Mouse (Mus musculus): Measurements from ENCODE around the gene Klf4. TPM values are rescaled to one million over a fixed set of nuclear protein-coding genes. Genes with fewer than 3 reads are reported as not detected.

Gene Klf4
- 12.3 and 12.6 TPM in 2 replicates for polyA plus RNA-seq (2015; fragmentation: Nextera tagmentation; extraction: Ambion mirVana)

GRCm38 (mm10) chr4:55532407-55533195 is at the start of gene Klf4:
Gene Klf4 (minus strand): TSS chr4:55532466.
- ATAC-seq (ENCODE audit: low FRiP score, low read depth) = peak; percentile 88
- H3K4me2 ChIP-seq (replicated peaks) = peak within 1 kb of the TSS; percentile 93
- peaks cover 28% of the 10 kb centered on the region for H3K27me3 ChIP-seq
- peaks cover 35% of the 10 kb centered on the region for H3K4me1 ChIP-seq
- under 1% methylated on average over 54 of the region's 99 CpGs for WGBS
- H3K9ac ChIP-seq = peak within 1 kb of the TSS; percentile 82
- H3K9me3 ChIP-seq = no peaks in the 10 kb centered on the region
- peak within 1 kb of the TSS; percentile 94 for H3K27ac ChIP-seq
- H3K4me3 ChIP-seq = peak within 1 kb of the TSS; percentile 71
- H3K36me3 ChIP-seq = peaks cover 4% of the 10 kb centered on the region; the same call in 1 of the 2 replicates

GRCm38 (mm10) chr4:55571432-55571831 is 39.2 kb upstream of the Klf4 start:
- Histone ChIP-seq H3K9ac (no peak overlapping the region), H3K36me3 (no peaks in the 10 kb centered on the region), H3K4me1 (no peaks in the 10 kb centered on the region), H3K27ac (no peak overlapping the region), H3K4me3 (no peak overlapping the region), H3K4me2 (replicated peaks) (no peak overlapping the region), H3K9me3 (no peaks in the 10 kb centered on the region), H3K27me3 (no peaks in the 10 kb centered on the region)
- WGBS = 76% methylated on average over 2 of the region's 2 CpGs
- ATAC-seq (ENCODE audit: low FRiP score, low read depth) = no peak

- ATAC-seq (ENCODE audit: low FRiP score, low read depth) = no peak
- Histone ChIP-seq H3K27ac (no peak overlapping the region), H3K27me3 (no peaks in the 10 kb centered on the region), H3K4me3 (no peak overlapping the region), H3K9me3 (no peaks in the 10 kb centered on the region), H3K9ac (no peak overlapping the region), H3K36me3 (no peaks in the 10 kb centered on the region), H3K4me1 (peaks cover 6% of the 10 kb centered on the region; the same call in 1 of the 2 replicates), H3K4me2 (replicated peaks) (no peak overlapping the region)
- WGBS = 82% methylated on average over 9 of the region's 9 CpGs
Observed at GRCm38 (mm10) chr4:55567986-55568385, 35.7 kb upstream of the Klf4 start.

GRCm38 (mm10) chr4:55567575-55567974 is 35.3 kb upstream of the Klf4 start:
- no peak overlapping the region for H3K4me3 ChIP-seq
- H3K9me3 ChIP-seq = no peaks in the 10 kb centered on the region
- H3K4me2 ChIP-seq (replicated peaks) = no peak overlapping the region
- H3K36me3 ChIP-seq = no peaks in the 10 kb centered on the region
- H3K27me3 ChIP-seq = no peaks in the 10 kb centered on the region
- no peak for ATAC-seq (ENCODE audit: low FRiP score, low read depth)
- H3K27ac ChIP-seq = no peak overlapping the region
- WGBS = 75% methylated on average over 5 of the region's 5 CpGs
- no peak overlapping the region for H3K9ac ChIP-seq
- H3K4me1 ChIP-seq = peaks cover 6% of the 10 kb centered on the region; the same call in 1 of the 2 replicates

- no peak overlapping the region for H3K27ac ChIP-seq
- WGBS = 62% methylated on average over 2 of the region's 2 CpGs
- H3K4me2 ChIP-seq (replicated peaks) = no peak overlapping the region
- H3K9me3 ChIP-seq = no peaks in the 10 kb centered on the region
- peaks cover 6% of the 10 kb centered on the region; the same call in 1 of the 2 replicates for H3K4me1 ChIP-seq
- no peak overlapping the region for H3K4me3 ChIP-seq
- H3K27me3 ChIP-seq = no peaks in the 10 kb centered on the region
- H3K9ac ChIP-seq = no peak overlapping the region
- no peak for ATAC-seq (ENCODE audit: low FRiP score, low read depth)
- no peaks in the 10 kb centered on the region for H3K36me3 ChIP-seq
Observed at GRCm38 (mm10) chr4:55564317-55564716, 32.1 kb upstream of the Klf4 start.

GRCm38 (mm10) chr4:55563050-55563449 is 30.8 kb upstream of the Klf4 start:
- Histone ChIP-seq H3K9me3 (no peaks in the 10 kb centered on the region), H3K27ac (no peak overlapping the region), H3K4me3 (no peak overlapping the region), H3K4me2 (replicated peaks) (no peak overlapping the region; the same call in 1 of the 2 replicates), H3K9ac (no peak overlapping the region), H3K4me1 (peaks cover 6% of the 10 kb centered on the region; the same call in 1 of the 2 replicates), H3K27me3 (no peaks in the 10 kb centered on the region), H3K36me3 (no peaks in the 10 kb centered on the region)
- WGBS = 24% methylated on average over 8 of the region's 8 CpGs
- no peak for ATAC-seq (ENCODE audit: low FRiP score, low read depth)

GRCm38 (mm10) chr4:55562062-55562461 is 29.8 kb upstream of the Klf4 start:
- Histone ChIP-seq H3K4me1 (peaks cover 6% of the 10 kb centered on the region; the same call in 1 of the 2 replicates), H3K9ac (no peak overlapping the region), H3K27ac (no peak overlapping the region), H3K27me3 (no peaks in the 10 kb centered on the region), H3K4me3 (no peak overlapping the region), H3K36me3 (no peaks in the 10 kb centered on the region), H3K4me2 (replicated peaks) (no peak overlapping the region), H3K9me3 (no peaks in the 10 kb centered on the region)
- WGBS = 76% methylated on average over 3 of the region's 3 CpGs
- no peak for ATAC-seq (ENCODE audit: low FRiP score, low read depth)

- Histone ChIP-seq H3K36me3 (no peaks in the 10 kb centered on the region), H3K4me2 (replicated peaks) (no peak overlapping the region), H3K4me3 (no peak overlapping the region), H3K27me3 (no peaks in the 10 kb centered on the region), H3K27ac (no peak overlapping the region), H3K9me3 (no peaks in the 10 kb centered on the region), H3K4me1 (no peaks in the 10 kb centered on the region), H3K9ac (no peak overlapping the region)
- no peak for ATAC-seq (ENCODE audit: low FRiP score, low read depth)
- WGBS = 58% methylated on average over 12 of the region's 12 CpGs
Observed at GRCm38 (mm10) chr4:55546869-55547268, 14.6 kb upstream of the Klf4 start.

- 90% methylated on average over 2 of the region's 2 CpGs for WGBS
- Histone ChIP-seq H3K27me3 (no peaks in the 10 kb centered on the region), H3K27ac (no peak overlapping the region), H3K9me3 (no peaks in the 10 kb centered on the region), H3K4me3 (no peak overlapping the region), H3K4me2 (replicated peaks) (no peak overlapping the region), H3K9ac (no peak overlapping the region), H3K36me3 (no peaks in the 10 kb centered on the region), H3K4me1 (no peaks in the 10 kb centered on the region)
- no peak for ATAC-seq (ENCODE audit: low FRiP score, low read depth)
Observed at GRCm38 (mm10) chr4:55542753-55543152, 10.5 kb upstream of the Klf4 start.

- Histone ChIP-seq H3K36me3 (no peaks in the 10 kb centered on the region), H3K9ac (no peak overlapping the region), H3K27ac (no peak overlapping the region), H3K27me3 (peaks cover under 1% of the 10 kb centered on the region; the same call in 1 of the 2 replicates), H3K9me3 (no peaks in the 10 kb centered on the region), H3K4me3 (no peak overlapping the region), H3K4me1 (no peaks in the 10 kb centered on the region), H3K4me2 (replicated peaks) (no peak overlapping the region)
- 74% methylated on average over 4 of the region's 4 CpGs for WGBS
- no peak for ATAC-seq (ENCODE audit: low FRiP score, low read depth)
Observed at GRCm38 (mm10) chr4:55541654-55542053, 9.4 kb upstream of the Klf4 start.

GRCm38 (mm10) chr4:55541221-55541620 is 9.0 kb upstream of the Klf4 start:
- no peak overlapping the region for H3K4me2 ChIP-seq (replicated peaks)
- H3K4me3 ChIP-seq = no peak overlapping the region
- peaks cover 4% of the 10 kb centered on the region; the same call in 1 of the 2 replicates for H3K27me3 ChIP-seq
- no peaks in the 10 kb centered on the region for H3K4me1 ChIP-seq
- H3K9me3 ChIP-seq = no peaks in the 10 kb centered on the region
- WGBS = 75% methylated on average over 4 of the region's 4 CpGs
- no peaks in the 10 kb centered on the region for H3K36me3 ChIP-seq
- H3K27ac ChIP-seq = no peak overlapping the region
- ATAC-seq (ENCODE audit: low FRiP score, low read depth) = no peak
- no peak overlapping the region for H3K9ac ChIP-seq

GRCm38 (mm10) chr4:55535012-55535411 is 2.7 kb upstream of the Klf4 start:
- Histone ChIP-seq H3K4me2 (replicated peaks) (no peak overlapping the region), H3K4me3 (no peak overlapping the region), H3K9ac (no peak overlapping the region), H3K4me1 (peaks cover 20% of the 10 kb centered on the region), H3K27me3 (peaks cover 22% of the 10 kb centered on the region), H3K9me3 (no peaks in the 10 kb centered on the region), H3K36me3 (no peaks in the 10 kb centered on the region), H3K27ac (no peak overlapping the region)
- ATAC-seq (ENCODE audit: low FRiP score, low read depth) = no peak
